Mouse (Mus musculus) liver, adult 2 months (tissue): ENCODE results near the gene Rfc2. TPM values are rescaled to one million over a fixed set of nuclear protein-coding genes. Genes with fewer than 3 reads are reported as not detected.

Experiments used
- DNase-seq: peaks from one replicate; pipeline ENCODE4 v3.0.0-alpha.2; 2011; ENCODE audit warnings: low read depth, low spot score; ENCODE audit errors: extremely low read depth
- H3K27ac ChIP-seq: fragments of 200-500 bp; replicated peaks from 2 replicates; pipeline ENCODE4 v1.5.1; 2012; ENCODE audit warnings: low read depth, mild to moderate bottlenecking, control low read depth, inconsistent platforms, low read length; ENCODE audit not compliant: insufficient read depth
- H3K27me3 ChIP-seq: fragments of 200-500 bp; 2 replicates; pipeline ENCODE4 v1.6.1; 2012; ENCODE audit warnings: mild to moderate bottlenecking, moderate library complexity, low read length, inconsistent platforms; ENCODE audit not compliant: control insufficient read depth, insufficient read depth
- H3K36me3 ChIP-seq: fragments of 200-500 bp; 2 replicates; pipeline ENCODE4 v1.6.1; 2012; ENCODE audit warnings: low read length, inconsistent platforms; ENCODE audit not compliant: control insufficient read depth, insufficient read depth
- H3K4me1 ChIP-seq: fragments of 200-500 bp; 2 replicates; pipeline ENCODE4 v1.6.1; 2011; ENCODE audit warnings: low read length; ENCODE audit not compliant: control insufficient read depth, insufficient read depth
- H3K4me3 ChIP-seq: fragments of 200-500 bp; 2 replicates; pipeline ENCODE4 v1.5.1; 2011; ENCODE audit warnings: low read depth, mild to moderate bottlenecking, control low read depth, low read length, moderate library complexity; ENCODE audit not compliant: insufficient read depth
- H3K79me2 ChIP-seq: fragments of 200-500 bp; 2 replicates; pipeline ENCODE4 v1.6.1; 2012; ENCODE audit warnings: inconsistent platforms, mild to moderate bottlenecking, low read length, moderate library complexity; ENCODE audit not compliant: control insufficient read depth, insufficient read depth
- H3K9ac ChIP-seq: fragments of 200-500 bp; 2 replicates; pipeline ENCODE4 v1.6.1; 2012; ENCODE audit warnings: low read depth, mild to moderate bottlenecking, control low read depth, inconsistent platforms, low read length
- CTCF ChIP-seq: fragments of 200-500 bp; IDR thresholded peaks from 2 replicates; pipeline ENCODE4 v1.5.1; 2011; ENCODE audit warnings: low read depth, low read length, control low read depth
- POLR2A ChIP-seq: fragments of 200-500 bp; IDR thresholded peaks from 2 replicates; pipeline ENCODE4 v1.6.1; 2011; ENCODE audit warnings: low read length, control low read depth; ENCODE audit not compliant: insufficient read depth; ENCODE audit errors: extremely low read depth
- WGBS: fragments of 180-500 bp; shearing (Covaris S2); methylation state at CpG from one replicate; pipeline ENCODE4 v1.1.7; 2018; 5-methylcytosine and 5-hydroxymethylcytosine counted together
- polyA plus RNA-seq: library from polyadenylated mRNA; depleted of rRNA; stranded (reverse); fragments of >200 nt; gene quantifications from 2 replicates; pipeline ENCODE4 v1.2.3, GENCODE M21; 2012
- total RNA-seq: library from RNA; depleted of rRNA; stranded (reverse); fragments of >200 nt; gene quantifications from 2 replicates; pipeline ENCODE4 v1.2.3, GENCODE M21; 2014

Rfc2 gene
- total and polyA plus RNA-seq, 2 experiments: 15.3 to 24.4 TPM

DNA sequence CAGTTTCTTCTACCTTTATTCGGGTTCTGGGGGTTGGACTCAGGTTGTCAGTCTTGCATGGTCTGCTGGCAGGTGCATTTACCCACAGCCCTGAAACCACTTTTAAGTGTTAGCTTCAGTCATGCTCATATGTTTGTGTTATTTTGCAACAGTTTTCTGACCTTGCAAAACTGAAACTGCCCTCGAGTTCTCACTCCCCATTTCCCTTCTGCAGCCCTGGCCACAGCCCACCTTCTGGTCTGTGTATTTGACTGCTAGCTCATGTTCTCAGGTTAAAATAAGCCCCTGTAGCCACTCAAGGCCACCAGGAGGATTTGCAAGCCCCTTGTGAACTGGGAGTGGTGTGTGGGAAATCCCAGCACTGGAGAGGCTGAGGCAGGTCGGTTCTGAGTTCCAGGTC lies 8.7 kb downstream of the Rfc2 start:
- no peak overlapping the region for H3K27ac ChIP-seq
- 47% methylated on average over 3 of the region's 3 CpGs for WGBS
- no peaks in the 10 kb centered on the region for H3K27me3 ChIP-seq
- no peaks in the 10 kb centered on the region for H3K36me3 ChIP-seq
- H3K4me1 ChIP-seq: peaks cover 5% of the 10 kb centered on the region
- H3K79me2 ChIP-seq: no peaks in the 10 kb centered on the region
- H3K4me3 ChIP-seq: no peak overlapping the region
- TF ChIP-seq POLR2A (no peak), CTCF (no peak)
- no peak overlapping the region for H3K9ac ChIP-seq
- peak; percentile 38 for DNase-seq

DNA sequence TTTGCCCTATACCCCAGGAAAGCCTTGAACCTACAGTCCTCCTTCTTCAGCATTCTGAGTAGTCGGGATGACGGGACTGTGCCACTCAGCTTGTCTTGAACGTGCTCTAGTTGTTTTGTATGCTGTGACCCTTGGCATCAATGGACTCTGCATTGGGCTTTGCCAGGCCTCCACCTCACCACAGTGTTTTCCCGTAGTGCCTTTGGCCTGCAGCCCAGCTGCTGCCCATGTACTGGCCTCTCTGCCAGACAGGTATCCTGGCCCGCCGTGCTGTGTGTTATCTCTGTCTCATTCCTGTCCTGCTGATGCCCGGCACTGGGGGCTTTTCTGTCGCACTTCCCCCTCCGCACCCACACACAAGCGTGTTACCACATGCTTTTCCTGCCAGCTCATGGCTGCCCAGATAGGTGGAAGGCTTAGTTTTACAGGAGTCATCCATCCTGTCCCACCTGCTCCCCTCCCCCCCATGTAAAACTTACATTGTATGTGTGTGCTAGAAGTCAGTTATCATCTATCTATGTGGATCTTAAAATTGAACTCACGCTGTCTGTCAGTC lies 10.9 kb downstream of the Rfc2 start:
- 0 out of 2 replicates have a peak overlapping the region, but pooled peaks have one; percentile 5 for H3K27ac ChIP-seq
- H3K4me1 ChIP-seq: peaks cover 5% of the 10 kb centered on the region
- peaks cover 3% of the 10 kb centered on the region; the same call in 1 of the 2 replicates for H3K36me3 ChIP-seq
- no peaks in the 10 kb centered on the region for H3K27me3 ChIP-seq
- DNase-seq: peak; percentile 83
- no peaks in the 10 kb centered on the region for H3K79me2 ChIP-seq
- H3K4me3 ChIP-seq: no peak overlapping the region
- no peak overlapping the region for H3K9ac ChIP-seq
- WGBS: 45% methylated on average over 11 of the region's 11 CpGs
- TF ChIP-seq POLR2A (no peak), CTCF (no peak)

DNA sequence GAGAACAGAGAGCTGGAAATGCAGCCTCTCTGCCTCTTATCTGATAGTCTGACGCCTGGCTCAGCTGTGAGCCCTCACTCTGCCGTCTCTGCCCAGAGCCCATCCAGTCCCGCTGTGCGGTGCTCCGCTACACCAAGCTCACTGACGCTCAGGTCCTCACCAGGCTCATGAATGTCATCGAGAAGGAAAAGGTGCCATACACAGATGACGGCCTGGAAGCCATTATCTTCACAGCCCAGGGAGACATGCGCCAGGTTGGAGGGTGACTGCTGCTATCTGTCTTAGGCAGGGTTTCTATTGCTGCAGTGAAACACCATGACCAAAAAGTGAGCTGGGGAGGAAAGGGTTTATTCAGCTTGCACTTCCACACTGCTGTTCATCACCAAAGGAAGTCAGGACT lies 11.9 kb downstream of the Rfc2 start:
- TF ChIP-seq CTCF (no peak), POLR2A (no peak)
- peaks cover 3% of the 10 kb centered on the region; the same call in 1 of the 2 replicates for H3K36me3 ChIP-seq
- DNase-seq: no peak
- H3K4me1 ChIP-seq: peaks cover 5% of the 10 kb centered on the region
- H3K27me3 ChIP-seq: no peaks in the 10 kb centered on the region
- no peaks in the 10 kb centered on the region for H3K79me2 ChIP-seq
- WGBS: 97% methylated on average over 9 of the region's 9 CpGs
- no peak overlapping the region for H3K9ac ChIP-seq
- H3K4me3 ChIP-seq: no peak overlapping the region
- no peak overlapping the region for H3K27ac ChIP-seq

DNA sequence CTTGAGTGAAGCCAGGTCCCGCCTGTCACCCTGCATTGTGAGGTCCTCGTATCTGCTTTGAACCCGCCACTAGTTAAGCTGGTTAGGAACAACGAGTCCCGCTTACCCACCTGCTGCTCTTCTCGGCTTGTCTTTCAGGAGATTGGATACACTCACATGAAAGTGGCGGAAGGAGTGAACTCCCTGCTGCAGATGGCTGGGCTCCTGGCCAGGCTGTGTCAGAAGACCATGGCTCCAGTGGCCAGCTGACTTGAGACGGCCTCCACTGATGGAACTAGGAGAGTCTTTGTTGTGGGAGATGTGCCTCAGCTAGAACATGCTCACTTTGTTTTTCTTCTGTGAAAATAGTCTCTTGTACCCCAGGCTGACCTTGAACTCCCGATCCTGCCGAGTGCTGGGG lies 16.5 kb downstream of the Rfc2 start:
- no peak overlapping the region for H3K27ac ChIP-seq
- no peak for TF ChIP-seq POLR2A
- no peak for TF ChIP-seq CTCF
- no peaks in the 10 kb centered on the region for H3K4me1 ChIP-seq
- 88% methylated on average over 10 of the region's 10 CpGs for WGBS
- peaks cover 7% of the 10 kb centered on the region; the same call in 1 of the 2 replicates for H3K36me3 ChIP-seq
- no peaks in the 10 kb centered on the region for H3K27me3 ChIP-seq
- DNase-seq: no peak
- no peak overlapping the region for H3K9ac ChIP-seq
- no peaks in the 10 kb centered on the region for H3K79me2 ChIP-seq
- no peak overlapping the region for H3K4me3 ChIP-seq

DNA sequence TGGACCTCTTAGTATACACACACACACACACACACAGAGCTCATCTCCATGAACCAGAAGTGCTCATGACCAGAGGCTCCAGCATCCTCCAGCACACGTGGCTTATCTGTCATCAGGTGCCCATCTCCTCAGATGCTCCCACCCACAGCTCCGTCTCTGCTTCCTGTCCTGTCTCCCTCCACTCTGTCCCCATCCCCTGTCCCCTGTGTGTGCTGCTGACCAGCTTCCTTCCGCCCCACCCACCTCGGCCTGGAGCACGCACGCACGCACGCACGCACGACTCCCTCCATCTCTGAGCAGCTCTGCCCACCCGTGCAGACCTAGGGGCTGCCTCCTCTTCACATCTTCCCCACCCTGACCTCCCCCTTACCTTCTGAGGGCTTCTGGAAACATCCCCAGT lies 23.2 kb downstream of the Rfc2 start:
- 87% methylated on average over 11 of the region's 11 CpGs for WGBS
- H3K36me3 ChIP-seq: no peaks in the 10 kb centered on the region
- no peaks in the 10 kb centered on the region for H3K27me3 ChIP-seq
- TF ChIP-seq CTCF (no peak), POLR2A (no peak)
- no peak overlapping the region for H3K27ac ChIP-seq
- no peak overlapping the region for H3K4me3 ChIP-seq
- no peak overlapping the region for H3K9ac ChIP-seq
- DNase-seq: no peak
- no peaks in the 10 kb centered on the region for H3K79me2 ChIP-seq
- no peaks in the 10 kb centered on the region for H3K4me1 ChIP-seq

DNA sequence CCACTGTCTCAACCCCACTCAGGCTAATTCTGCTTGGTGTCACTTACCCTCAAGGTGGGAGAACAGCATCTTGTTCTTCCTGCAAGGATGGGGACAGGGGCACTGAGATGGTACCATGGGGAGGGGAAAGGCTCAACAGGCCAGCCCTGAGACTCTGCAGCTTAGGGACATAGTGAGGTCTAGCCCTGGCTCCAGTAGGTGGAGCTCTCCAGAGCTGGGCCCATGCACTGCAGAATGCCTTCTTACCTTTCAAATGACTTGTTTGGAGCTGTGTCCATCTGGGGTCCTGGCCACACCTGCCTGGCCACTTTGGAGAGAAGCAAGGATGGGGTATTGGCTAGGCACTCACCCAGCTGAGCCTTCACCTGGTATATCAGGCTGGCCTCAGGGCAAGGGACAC lies 25.1 kb downstream of the Rfc2 start:
- no peak for DNase-seq
- no peak overlapping the region for H3K9ac ChIP-seq
- H3K4me3 ChIP-seq: no peak overlapping the region
- no peaks in the 10 kb centered on the region for H3K36me3 ChIP-seq
- H3K27ac ChIP-seq: no peak overlapping the region
- H3K4me1 ChIP-seq: no peaks in the 10 kb centered on the region
- no peaks in the 10 kb centered on the region for H3K27me3 ChIP-seq
- TF ChIP-seq POLR2A: no peak
- peak; percentile 20; the same call in 1 of the 2 replicates for TF ChIP-seq CTCF
- H3K79me2 ChIP-seq: no peaks in the 10 kb centered on the region
